Mouse (Mus musculus) neural tube, embryonic 15.5 days (tissue): Measurements from ENCODE around the gene Ap3s2. TPM values are rescaled to one million over a fixed set of nuclear protein-coding genes. Genes with fewer than 3 reads are reported as not detected.

ENCODE experiments used
- ATAC-seq: fragments of 200-750 bp; cut with Nextera tagmentation; 2 replicates; pipeline ENCODE4 v1.8.0; 2017; ENCODE audit warnings: mild to moderate bottlenecking, moderate TSS enrichment, moderate library complexity; ENCODE audit not compliant: low FRiP score
- H3K27ac ChIP-seq: fragments of 300-500 bp; sonication (generic); replicated peaks from 2 replicates; pipeline ENCODE4 v1.5.1; 2015; ENCODE audit warnings: mild to moderate bottlenecking, inconsistent platforms
- H3K27me3 ChIP-seq: fragments of 300-500 bp; sonication (generic); replicated peaks from 2 replicates; pipeline ENCODE4 v1.6.1; 2015; ENCODE audit warnings: inconsistent platforms
- H3K36me3 ChIP-seq: fragments of 300-500 bp; sonication (generic); 2 replicates; pipeline ENCODE4 v1.6.1; 2015; ENCODE audit warnings: inconsistent platforms
- H3K4me1 ChIP-seq: fragments of 300-500 bp; sonication (generic); 2 replicates; pipeline ENCODE4 v1.6.1; 2015; ENCODE audit warnings: inconsistent platforms
- H3K4me2 ChIP-seq: fragments of 300-500 bp; sonication (generic); 2 replicates; pipeline ENCODE4 v1.6.1; 2015; ENCODE audit warnings: inconsistent platforms, mild to moderate bottlenecking, moderate library complexity
- H3K4me3 ChIP-seq: fragments of 300-500 bp; sonication (generic); replicated peaks from 2 replicates; pipeline ENCODE4 v1.5.1; 2015; ENCODE audit warnings: mild to moderate bottlenecking, inconsistent platforms
- H3K9ac ChIP-seq: fragments of 300-500 bp; sonication (generic); replicated peaks from 2 replicates; pipeline ENCODE4 v1.6.1; 2015; ENCODE audit warnings: mild to moderate bottlenecking, inconsistent platforms
- H3K9me3 ChIP-seq: fragments of 300-500 bp; sonication (generic); replicated peaks from 2 replicates; pipeline ENCODE4 v1.6.1; 2016; ENCODE audit warnings: inconsistent platforms
- WGBS: fragments of 180-500 bp; shearing (Covaris S2); methylation state at CpG from one replicate; pipeline ENCODE4 v1.1.7; 2015; ENCODE audit warnings: mixed read lengths; 5-methylcytosine and 5-hydroxymethylcytosine counted together
- polyA plus RNA-seq: library from polyadenylated mRNA; unstranded; fragments of >200 nt; fragmentation: Nextera tagmentation; extraction: Ambion mirVana; gene quantifications from 2 replicates; pipeline ENCODE4 v1.2.1, GENCODE M21; 2015

Gene Ap3s2
- polyA plus RNA-seq, 1 experiment from 2014 or later = 42.8 TPM

GRCm38 (mm10) chr7:79914556-79914955 lies 5.9 kb downstream of the Ap3s2 start:
- no peak overlapping the region for H3K27ac ChIP-seq
- no peak overlapping the region for H3K4me3 ChIP-seq
- H3K9ac ChIP-seq = no peak overlapping the region
- ATAC-seq = no peak
- peaks cover 6% of the 10 kb centered on the region for H3K4me1 ChIP-seq
- no peaks in the 10 kb centered on the region for H3K9me3 ChIP-seq
- WGBS = 68% methylated on average over 3 of the region's 3 CpGs
- no peak overlapping the region for H3K4me2 ChIP-seq
- H3K27me3 ChIP-seq = no peaks in the 10 kb centered on the region
- peaks cover 44% of the 10 kb centered on the region for H3K36me3 ChIP-seq

DNA sequence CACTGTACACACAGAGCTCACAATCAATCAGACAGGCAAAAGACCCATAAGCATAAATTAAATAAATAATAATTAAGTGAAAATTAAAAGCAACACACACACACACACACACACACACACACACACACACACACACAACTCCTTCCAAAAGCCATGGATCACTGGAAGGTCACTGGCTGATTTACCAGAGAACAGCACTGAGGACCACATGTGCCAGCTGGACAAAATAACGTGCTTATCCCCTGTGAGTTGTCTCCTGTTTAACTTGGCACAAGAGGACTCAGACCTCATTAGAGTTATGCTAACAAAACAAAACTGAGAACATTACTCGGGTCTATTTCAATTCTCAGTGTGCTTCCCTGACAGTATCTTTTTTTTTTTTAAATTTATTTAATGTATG lies 13.1 kb downstream of the Ap3s2 start:
- H3K4me3 ChIP-seq = no peak overlapping the region
- no peaks in the 10 kb centered on the region for H3K27me3 ChIP-seq
- no peak overlapping the region for H3K4me2 ChIP-seq
- no peaks in the 10 kb centered on the region for H3K9me3 ChIP-seq
- peaks cover 67% of the 10 kb centered on the region for H3K36me3 ChIP-seq
- no peak for ATAC-seq
- 68% methylated on average over 2 of the region's 2 CpGs for WGBS
- no peak overlapping the region for H3K27ac ChIP-seq
- no peaks in the 10 kb centered on the region for H3K4me1 ChIP-seq
- no peak overlapping the region for H3K9ac ChIP-seq

- Histone ChIP-seq H3K36me3 (peaks cover 68% of the 10 kb centered on the region), H3K4me1 (no peaks in the 10 kb centered on the region), H3K9me3 (no peaks in the 10 kb centered on the region), H3K9ac (no peak overlapping the region), H3K4me2 (no peak overlapping the region), H3K4me3 (no peak overlapping the region), H3K27ac (no peak overlapping the region), H3K27me3 (no peaks in the 10 kb centered on the region)
- WGBS = 94% methylated on average over 3 of the region's 3 CpGs
- ATAC-seq = no peak
Measured at GRCm38 (mm10) chr7:79906914-79907313, 13.5 kb downstream of the Ap3s2 start.

DNA sequence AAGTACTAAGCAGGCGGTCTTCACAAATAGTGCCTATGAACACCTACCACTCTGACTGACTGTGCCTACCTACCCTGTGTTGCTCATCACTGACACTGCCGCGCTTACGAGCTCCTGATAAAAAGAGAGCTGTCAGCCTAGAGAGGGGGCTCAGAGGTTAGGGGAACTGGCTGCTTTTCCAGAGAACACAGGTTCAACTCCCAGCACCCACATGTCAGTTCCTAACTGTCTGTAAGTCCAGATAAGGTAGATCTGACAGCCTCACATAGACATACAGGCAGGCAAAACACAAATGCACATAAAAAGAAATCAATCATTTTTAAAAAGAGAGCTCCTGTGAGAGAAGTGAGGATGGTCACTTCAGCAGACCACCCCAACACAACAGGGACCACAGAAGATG lies 15.3 kb downstream of the Ap3s2 start:
- Histone ChIP-seq H3K4me3 (no peak overlapping the region), H3K27ac (no peak overlapping the region), H3K4me1 (no peaks in the 10 kb centered on the region), H3K4me2 (no peak overlapping the region), H3K9me3 (no peaks in the 10 kb centered on the region), H3K36me3 (peaks cover 70% of the 10 kb centered on the region), H3K27me3 (no peaks in the 10 kb centered on the region), H3K9ac (no peak overlapping the region)
- ATAC-seq = no peak
- 92% methylated on average over 4 of the region's 4 CpGs for WGBS

GRCm38 (mm10) chr7:79903160-79903792 lies 17.2 kb downstream of the Ap3s2 start:
- WGBS = 85% methylated on average over 8 of the region's 8 CpGs
- Histone ChIP-seq H3K4me2 (no peak overlapping the region), H3K9me3 (no peaks in the 10 kb centered on the region), H3K4me1 (no peaks in the 10 kb centered on the region), H3K36me3 (peaks cover 70% of the 10 kb centered on the region), H3K9ac (no peak overlapping the region), H3K27me3 (no peaks in the 10 kb centered on the region), H3K27ac (no peak overlapping the region), H3K4me3 (no peak overlapping the region)
- ATAC-seq = no peak

DNA sequence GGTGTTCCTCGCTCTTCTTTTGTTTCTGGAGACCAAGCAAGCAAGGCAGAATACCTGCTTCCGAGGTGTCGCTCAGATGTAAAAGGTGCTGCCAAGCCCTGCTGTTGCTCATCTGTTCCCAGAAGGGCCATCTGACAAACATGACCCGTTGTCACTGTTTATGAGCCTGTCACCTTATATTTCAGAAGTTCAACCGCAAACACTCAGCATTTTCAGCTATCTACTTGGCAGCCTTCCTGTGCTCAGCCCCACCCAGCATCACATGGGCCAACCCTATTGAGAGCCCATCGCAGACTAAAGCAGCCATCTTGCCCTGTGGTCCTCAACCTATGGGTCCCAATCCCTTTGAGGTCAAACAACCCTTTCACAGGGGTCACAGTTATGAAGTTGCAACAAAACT lies 19.7 kb downstream of the Ap3s2 start:
- no peak overlapping the region for H3K27ac ChIP-seq
- ATAC-seq = no peak
- no peaks in the 10 kb centered on the region for H3K9me3 ChIP-seq
- no peaks in the 10 kb centered on the region for H3K27me3 ChIP-seq
- H3K4me1 ChIP-seq = no peaks in the 10 kb centered on the region
- H3K36me3 ChIP-seq = peaks cover 64% of the 10 kb centered on the region
- H3K4me2 ChIP-seq = no peak overlapping the region
- no peak overlapping the region for H3K4me3 ChIP-seq
- 98% methylated on average over 6 of the region's 6 CpGs for WGBS
- no peak overlapping the region for H3K9ac ChIP-seq

- Histone ChIP-seq H3K9ac (no peak overlapping the region), H3K27ac (no peak overlapping the region), H3K9me3 (no peaks in the 10 kb centered on the region), H3K4me3 (no peak overlapping the region), H3K4me2 (no peak overlapping the region), H3K36me3 (peaks cover 50% of the 10 kb centered on the region), H3K27me3 (no peaks in the 10 kb centered on the region), H3K4me1 (no peaks in the 10 kb centered on the region)
- no peak for ATAC-seq
- WGBS = 80% methylated on average over 3 of the region's 3 CpGs
Measured at GRCm38 (mm10) chr7:79895225-79895624, 25.2 kb downstream of the Ap3s2 start.

GRCm38 (mm10) chr7:79894790-79895189 lies 25.7 kb downstream of the Ap3s2 start:
- H3K4me1 ChIP-seq = no peaks in the 10 kb centered on the region
- no peak overlapping the region for H3K27ac ChIP-seq
- ATAC-seq = no peak
- no peak overlapping the region for H3K9ac ChIP-seq
- peaks cover 47% of the 10 kb centered on the region for H3K36me3 ChIP-seq
- no peak overlapping the region for H3K4me3 ChIP-seq
- WGBS = 95% methylated on average over 1 of the region's 1 CpGs
- H3K27me3 ChIP-seq = no peaks in the 10 kb centered on the region
- H3K9me3 ChIP-seq = no peaks in the 10 kb centered on the region
- no peak overlapping the region for H3K4me2 ChIP-seq

DNA sequence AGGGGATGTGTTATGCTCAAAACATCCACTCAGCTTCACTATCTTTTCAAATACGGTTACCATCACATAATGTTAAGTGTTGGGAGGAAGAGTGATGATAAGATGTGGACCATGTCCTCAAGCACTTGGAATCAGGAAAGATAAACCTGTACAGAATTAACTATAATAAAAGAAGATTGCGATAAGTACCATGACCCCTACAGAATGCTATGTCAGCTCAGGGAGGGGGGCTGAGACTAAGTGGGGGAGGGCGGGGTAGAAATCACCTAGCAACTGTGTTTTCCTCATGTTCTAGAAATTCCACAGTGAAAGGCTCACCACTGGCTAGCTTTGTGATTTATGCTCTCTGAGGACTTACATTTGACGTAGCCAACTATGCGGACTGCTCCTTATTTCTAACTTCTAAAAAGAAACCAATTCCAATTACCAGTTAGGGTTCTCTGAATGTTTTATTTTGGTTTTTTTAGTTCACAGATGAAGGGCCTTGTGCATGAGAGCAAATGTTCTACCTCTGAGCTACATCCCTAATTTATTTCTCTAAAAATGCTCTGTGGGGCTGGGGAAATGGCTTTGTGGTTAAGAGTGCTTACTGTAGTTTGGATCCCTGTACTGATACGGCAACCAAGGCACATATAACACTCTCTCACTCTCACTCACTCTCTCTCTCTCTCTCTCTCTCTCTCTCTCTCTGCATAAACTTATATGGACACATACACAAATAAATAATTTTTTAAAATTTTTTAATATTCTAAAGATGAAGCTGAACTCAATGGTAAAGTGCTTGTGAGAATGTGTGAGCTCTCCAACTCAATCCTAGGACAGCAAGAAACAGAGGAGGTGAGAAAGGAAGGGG lies 27.6 kb downstream of the Ap3s2 start:
- Histone ChIP-seq H3K27ac (no peak overlapping the region), H3K27me3 (no peaks in the 10 kb centered on the region), H3K9me3 (no peaks in the 10 kb centered on the region), H3K4me1 (no peaks in the 10 kb centered on the region), H3K4me3 (no peak overlapping the region), H3K9ac (no peak overlapping the region), H3K4me2 (no peak overlapping the region), H3K36me3 (peaks cover 35% of the 10 kb centered on the region)
- WGBS = 90% methylated on average over 6 of the region's 6 CpGs
- no peak for ATAC-seq

- Histone ChIP-seq H3K4me2 (no peak overlapping the region), H3K27ac (no peak overlapping the region), H3K36me3 (peaks cover 25% of the 10 kb centered on the region), H3K9ac (no peak overlapping the region), H3K9me3 (no peaks in the 10 kb centered on the region), H3K4me3 (no peak overlapping the region), H3K4me1 (no peaks in the 10 kb centered on the region), H3K27me3 (no peaks in the 10 kb centered on the region)
- WGBS = 93% methylated on average over 15 of the region's 15 CpGs
- ATAC-seq = no peak
Measured at GRCm38 (mm10) chr7:79890436-79891221, 29.8 kb downstream of the Ap3s2 start.

DNA sequence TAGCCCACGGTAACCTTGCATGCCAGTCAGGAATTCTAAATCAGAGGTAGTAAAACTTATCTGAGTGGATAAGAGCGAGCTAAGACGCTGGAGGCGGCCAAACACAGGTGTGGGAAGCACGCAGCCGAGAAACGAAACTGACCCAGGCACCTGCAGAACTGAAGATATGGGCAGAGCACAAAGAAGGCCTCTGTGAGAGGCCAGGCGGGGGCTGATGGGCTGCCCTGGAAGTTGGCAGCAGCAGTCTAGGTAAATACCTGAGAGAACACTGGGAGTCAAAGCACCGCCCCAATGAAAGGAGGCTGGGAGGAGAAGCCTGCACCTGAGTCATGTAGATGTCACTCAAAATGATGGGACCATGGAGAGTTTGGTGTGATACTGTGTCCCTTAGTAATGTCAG lies 31.8 kb downstream of the Ap3s2 start:
- peaks cover 23% of the 10 kb centered on the region for H3K36me3 ChIP-seq
- H3K27ac ChIP-seq = no peak overlapping the region
- H3K4me2 ChIP-seq = no peak overlapping the region
- no peak for ATAC-seq
- H3K4me3 ChIP-seq = no peak overlapping the region
- no peak overlapping the region for H3K9ac ChIP-seq
- no peaks in the 10 kb centered on the region for H3K4me1 ChIP-seq
- H3K27me3 ChIP-seq = no peaks in the 10 kb centered on the region
- H3K9me3 ChIP-seq = no peaks in the 10 kb centered on the region
- 90% methylated on average over 9 of the region's 9 CpGs for WGBS
